Mouse (Mus musculus) CD8-positive naive resting alpha-beta T cell, adult 2 months (primary cell): Measurements from ENCODE around the gene Fscn1.

Source experiments
- DNase-seq, 2 experiments: peaks; one replicate each; pipeline ENCODE4 v3.0.0; 2022; ENCODE audit warnings: low read depth in 2 of 2, low spot score in 2 of 2

The Fscn1 gene

DNA sequence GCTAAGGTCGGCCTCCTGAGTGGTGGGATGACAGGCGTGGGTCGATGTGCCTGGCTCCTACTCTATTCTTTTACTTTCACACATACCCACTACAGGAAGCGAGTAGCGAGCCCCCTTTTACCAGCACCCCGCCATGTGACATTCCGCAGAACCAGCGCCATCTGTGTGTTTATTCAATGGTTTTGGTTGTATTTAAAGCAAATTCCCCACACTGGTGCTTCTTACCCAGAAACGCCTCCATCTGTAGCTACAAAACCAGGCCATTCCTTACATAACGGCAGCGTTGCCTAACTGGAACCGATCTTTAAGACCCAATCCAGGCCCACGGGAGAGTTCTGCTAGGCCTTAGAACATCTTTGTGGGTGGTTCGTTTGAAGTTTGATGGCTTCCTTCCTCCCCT lies 8.3 kb downstream of the Fscn1 start:
- DNase-seq, result no peak

DNA sequence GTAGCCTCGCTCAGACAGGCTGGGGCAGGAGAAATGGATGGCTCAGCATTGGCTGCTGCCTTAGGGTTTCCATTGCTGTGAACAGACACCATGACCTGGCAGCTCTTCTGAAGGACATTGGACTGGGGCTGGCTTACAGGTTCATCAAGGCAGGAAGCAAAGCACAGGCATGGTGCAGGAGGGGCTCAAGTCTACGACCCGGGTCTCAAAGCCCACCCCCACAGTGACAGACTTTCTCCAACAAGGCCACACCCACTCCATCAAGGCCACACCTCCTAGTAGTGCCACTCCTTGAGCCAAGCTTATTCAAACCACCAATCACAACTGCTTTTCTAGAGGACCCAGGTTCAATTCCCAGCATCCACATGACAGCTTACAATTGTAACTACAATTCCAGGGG lies 13.8 kb downstream of the Fscn1 start:
- DNase-seq, result no peak

DNA sequence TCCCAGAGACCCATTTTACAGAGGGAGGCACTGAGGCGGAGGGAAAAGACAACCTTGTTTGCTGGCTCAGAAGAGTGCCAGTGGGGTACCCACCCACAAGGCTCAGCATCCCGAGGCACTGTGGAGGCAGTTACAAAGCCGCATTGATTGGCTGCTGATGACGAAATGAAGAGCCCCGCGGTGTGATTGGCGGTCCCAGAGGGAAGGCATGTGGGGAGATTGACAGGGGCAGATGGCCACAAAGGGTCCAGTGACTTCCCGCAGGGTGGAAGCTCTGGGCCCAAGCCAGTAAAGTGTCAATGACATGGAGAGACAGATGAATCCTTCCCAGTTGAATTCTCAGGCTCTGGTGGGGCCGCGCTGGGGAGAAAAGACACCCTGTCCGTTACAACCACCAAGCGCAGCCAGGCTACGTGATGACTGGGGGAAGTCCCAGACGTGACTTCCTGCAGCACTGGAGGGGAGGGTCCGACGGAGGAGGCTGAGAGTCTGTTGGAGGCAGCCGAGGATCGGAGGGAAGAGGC lies 14.5 kb downstream of the Fscn1 start:
- DNase-seq, result no peak

DNA sequence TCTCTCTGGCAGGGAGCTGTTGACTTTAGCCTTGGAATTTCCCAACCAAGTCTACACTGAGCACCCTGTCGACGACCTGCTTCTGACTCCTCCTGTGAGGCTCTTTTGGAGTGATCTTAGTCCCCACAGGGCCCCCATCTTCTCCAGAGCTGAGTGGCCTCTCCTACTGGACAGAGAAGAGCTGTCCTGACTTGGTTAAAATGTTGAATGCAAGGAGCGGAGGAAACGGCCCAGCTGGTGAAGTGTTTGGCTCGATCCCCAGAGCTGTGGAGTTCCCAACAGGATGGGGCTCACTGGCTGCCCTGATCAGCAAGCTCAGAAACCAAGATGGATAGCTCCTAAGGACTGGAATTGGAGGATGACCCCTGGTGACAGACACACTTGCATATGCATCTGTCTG lies 16.4 kb downstream of the Fscn1 start:
- DNase-seq, result no peak

DNA sequence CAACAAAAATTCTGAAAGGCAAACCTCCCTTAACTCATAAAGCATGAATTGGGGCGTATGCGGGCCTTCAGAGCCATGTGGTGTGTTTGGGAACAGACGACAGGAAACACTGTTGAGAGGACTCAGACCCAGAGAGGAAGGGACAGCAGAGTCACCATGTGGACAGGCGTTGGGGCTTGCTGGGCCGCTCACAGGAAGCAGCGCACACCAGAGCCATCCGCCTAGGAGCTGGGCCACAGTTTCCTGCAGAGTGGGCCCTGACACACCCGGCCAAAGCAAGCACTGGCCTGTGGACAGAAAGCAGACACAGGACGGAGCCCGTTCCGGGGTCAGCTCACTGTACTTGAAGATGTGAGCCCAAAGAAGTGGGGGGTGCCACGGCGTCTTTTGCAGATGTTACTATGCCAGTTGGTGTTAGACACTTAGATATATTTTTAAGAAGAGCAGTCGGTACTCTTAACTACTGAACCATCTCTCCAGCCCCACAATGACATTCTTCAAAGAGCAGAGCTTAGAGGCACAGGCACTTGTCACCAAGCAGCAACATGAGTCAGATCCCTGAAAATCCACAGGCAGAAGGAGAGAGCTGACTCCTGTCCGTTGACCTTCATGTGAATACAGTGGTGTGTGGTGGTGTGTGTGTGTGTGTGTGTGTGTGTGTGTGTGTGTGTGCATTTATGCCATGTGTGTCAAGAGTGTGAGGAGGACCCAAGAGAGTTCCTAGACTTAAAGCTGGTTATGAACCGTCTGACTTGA lies 22.1 kb downstream of the Fscn1 start:
- DNase-seq, result no peak

DNA sequence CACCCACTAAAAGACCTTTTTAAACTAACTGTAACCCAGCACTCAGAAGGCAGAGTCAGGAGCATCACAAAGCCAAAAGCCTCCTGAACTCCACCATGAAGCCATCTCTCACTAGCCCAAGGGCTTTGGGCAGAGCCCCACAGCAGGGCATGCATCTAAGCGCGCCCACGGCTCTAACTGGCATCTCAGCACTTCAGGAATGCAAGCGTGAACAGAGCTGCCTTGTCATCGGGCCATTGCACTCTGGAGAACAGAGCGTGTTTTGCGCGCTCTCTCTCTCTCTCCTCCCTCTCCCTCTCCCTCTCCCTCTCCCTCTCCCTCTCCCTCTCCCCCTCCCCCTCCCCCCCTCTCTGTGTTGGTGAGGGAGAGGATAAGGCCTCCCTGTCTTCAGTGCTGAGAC lies 23.0 kb downstream of the Fscn1 start:
- DNase-seq, result no peak

DNA sequence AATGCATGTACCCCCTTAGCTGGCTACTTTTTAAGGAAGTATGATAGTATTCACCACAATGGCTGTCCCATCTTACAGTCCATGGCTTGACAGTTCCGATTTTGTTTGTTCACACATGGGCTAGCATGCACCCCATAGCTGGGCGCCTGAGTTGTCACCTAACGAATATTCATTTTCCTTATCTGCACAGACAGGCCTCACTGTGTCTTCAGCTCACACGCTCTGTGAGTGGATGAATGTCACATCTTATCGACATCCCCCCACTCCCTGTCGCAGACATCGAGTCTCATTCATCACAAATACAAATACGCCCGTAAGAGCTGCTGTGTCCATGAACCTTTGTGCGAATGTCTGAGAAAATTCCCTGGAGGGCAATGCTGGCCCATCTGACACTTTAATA lies 24.1 kb downstream of the Fscn1 start:
- no peak for DNase-seq

DNA sequence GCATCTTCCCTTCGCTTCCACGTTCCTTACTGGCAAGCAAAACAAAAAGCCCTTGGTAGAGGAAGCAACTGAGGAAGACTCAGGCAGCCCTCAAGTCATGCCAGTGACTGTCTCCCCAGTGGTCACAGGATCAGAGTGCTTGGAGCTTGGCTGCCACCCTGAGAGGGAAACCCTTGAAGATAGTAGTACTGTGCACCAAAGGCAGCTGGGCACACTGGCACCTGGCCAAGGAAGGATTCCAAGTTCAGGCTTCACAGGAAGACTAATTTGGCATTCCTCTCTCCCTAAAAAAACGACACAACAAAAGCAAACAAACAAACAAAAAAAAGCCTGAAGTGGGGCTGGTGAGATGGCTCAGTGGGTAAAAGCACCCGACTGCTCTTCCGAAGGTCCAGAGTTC lies 28.4 kb downstream of the Fscn1 start:
- DNase-seq, result no peak

DNA sequence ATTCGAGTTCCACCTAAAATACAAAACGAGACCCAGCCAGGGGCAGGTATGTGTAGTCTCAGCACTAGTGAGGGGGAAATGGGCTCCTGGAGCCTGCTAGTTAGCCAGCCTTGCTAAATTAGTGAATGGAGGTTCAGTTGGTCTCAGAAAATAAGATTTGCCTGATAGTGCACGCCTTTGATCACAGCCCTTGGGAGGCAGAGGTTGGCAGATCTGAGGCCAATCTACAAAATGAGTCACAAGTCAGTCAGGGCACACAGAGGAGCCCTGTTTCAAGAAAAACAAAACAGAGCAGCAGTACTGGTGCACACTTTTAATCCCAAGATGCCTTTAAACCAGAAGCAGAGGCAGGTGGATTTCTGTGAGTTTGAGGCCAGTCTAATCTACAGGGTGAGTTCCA lies 29.0 kb downstream of the Fscn1 start:
- DNase-seq, result no peak

DNA sequence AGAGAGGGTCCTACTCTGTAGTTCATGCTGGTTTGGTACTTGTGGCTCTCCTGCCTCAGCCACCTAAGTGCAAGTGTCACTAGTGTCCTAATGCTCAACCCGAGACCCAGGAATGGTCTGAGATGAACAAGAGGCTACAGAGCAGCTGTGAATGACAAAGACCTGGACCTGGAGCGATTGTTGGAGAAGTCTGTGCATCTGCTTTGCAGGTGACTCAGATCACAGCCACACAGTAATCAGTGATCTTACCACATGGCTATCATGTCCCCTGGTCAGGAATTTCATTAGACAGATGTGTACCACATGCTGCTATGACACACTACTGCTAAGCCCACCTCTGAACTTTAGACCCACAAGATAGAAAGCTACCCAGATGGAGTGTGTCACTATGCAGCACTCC lies 34.6 kb downstream of the Fscn1 start:
- no peak for DNase-seq

DNA sequence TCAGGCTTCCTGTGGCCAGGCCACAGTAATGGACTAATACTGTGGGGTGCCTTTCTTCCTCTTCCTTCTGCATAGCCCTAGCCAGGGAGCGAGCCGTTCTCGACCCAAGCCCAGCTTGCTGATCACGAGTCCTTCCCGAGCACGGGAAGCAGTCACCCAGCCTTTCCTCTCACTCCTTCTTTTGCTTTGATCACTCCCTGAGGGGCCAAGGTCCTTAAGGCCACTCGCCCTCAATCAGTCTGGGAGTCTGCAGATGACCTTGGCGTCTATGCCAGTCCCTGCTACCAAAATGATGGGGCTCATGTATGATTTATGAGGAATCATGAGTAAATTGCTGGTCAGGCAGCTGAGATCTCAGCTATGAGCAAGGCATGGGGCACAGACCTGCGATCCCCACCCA lies 37.4 kb downstream of the Fscn1 start:
- no peak for DNase-seq

DNA sequence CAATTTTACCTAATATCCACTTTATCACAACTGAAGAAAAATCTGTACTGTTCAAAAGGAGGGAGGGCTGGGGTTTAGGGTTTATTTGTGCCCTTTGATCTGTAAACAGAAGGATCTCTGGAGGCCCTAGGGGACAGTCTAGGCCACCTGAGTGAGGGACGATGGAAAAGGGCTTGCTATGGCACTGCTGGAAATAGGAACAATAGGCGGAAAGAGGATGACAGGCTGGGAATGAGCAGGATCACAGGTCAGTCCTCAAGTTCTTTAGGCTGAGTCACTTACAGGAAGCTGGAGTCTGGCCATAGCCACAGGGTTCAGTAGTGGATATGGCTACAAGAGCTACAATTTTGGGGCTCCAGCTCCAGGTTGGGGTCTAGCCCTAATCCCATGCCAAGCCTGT lies 38.0 kb downstream of the Fscn1 start:
- DNase-seq, result no peak

DNA sequence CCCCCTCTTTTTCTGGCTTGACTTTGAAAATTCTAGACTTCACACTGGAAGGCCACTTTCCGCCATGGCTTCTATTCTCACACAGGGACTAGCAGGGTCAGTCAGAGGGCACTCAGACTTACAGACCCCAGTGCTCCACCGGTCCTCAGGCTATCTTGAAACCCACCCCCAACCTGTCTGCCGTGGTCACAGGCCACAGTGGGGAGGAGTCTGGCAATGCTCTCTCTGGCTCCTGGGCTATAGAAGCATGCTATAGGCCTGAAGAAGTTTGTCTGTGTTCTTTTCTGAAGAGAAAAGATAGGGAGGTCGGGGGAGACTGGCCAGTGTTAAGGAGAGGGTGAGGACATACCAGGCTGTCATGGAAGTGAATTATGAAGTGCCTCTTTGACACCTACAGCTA lies 39.9 kb downstream of the Fscn1 start:
- DNase-seq, result no peak

DNA sequence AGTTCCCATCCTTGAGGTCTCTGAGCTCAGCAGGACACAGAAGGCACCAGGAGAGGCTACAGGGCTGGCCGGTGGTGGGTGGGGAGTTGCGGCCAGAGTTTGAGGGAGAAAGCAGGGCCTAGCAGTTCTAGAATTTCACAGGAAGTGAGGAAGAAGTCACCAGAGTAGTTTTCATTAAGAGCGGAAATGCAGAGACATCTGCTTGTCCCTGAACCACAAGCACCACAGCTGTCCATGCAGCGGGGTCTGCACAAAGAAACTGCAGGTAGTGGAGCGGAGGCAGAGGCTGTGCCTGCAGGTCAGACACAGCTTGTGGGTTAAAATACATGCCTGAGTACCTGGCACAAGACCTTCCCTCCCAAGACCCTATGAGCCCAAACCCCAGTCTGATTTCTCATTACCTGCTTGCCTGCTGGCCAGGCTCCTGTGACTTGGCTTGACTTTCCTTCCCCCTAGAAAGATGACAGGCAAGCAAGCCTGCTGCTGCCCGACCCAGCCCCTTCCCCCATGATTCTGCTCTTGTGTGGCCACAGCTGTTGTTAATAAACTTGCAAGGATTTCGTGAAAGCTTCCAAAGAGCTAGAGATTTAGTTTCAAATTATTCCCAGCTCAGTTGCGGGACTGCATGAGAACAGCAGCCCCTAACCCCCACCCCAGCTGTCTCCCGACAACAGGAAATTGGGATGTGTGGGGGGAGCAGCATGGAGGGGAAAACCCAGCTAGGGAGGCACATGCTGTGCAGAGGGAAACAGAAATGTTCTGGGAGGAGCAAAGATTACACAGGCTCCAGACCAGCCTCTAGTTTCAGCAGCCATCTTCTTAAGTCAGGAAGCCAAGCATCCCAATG lies 40.7 kb downstream of the Fscn1 start:
- DNase-seq, result no peak

DNA sequence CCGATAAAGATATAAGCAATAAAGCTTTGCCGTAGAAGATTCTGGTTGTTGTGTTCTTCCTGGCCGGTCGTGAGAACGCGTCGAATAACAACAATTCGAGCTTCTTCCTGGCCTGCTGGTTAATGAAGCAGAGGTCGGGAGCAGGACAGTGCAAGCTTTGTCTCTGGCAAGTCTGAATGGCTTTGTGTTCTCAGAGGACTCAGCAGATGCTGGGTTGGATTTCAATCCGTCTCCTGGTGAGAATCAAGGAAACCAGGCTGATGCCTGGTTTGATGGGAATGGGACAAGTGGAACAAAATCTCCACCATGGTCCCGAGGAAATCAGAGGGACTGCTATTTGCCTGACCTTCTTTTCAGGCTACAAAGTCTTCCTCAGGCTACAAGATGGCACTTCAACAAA lies 49.2 kb downstream of the Fscn1 start:
- DNase-seq, result no peak

DNA sequence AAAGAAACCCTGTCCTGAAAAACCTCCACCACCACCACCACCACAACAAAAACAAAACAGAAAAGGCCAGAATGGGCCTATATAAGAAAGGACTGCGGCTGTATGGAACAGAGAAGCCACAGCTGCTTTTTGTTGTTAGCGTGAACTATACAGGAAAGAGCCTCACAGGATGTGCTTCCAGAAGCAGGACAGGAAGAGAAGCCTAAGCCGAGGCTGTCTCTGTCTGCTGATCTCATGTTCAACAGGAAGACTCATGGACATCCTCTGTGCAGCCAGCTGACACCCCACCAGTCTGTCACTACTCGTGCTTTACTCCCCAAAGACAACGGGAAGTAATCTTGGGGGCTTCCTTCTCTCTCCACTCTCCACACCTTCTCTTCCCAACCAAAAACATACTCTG lies 57.3 kb downstream of the Fscn1 start:
- no peak for DNase-seq
